Mouse (Mus musculus): Measurements from ENCODE around the gene Hhipl1. TPM values are rescaled to one million over a fixed set of nuclear protein-coding genes. Genes with fewer than 3 reads are reported as not detected.

Gene Hhipl1
- total RNA-seq, 2 experiments from 2014 or later: 5.0 to 5.1 TPM

DNA sequence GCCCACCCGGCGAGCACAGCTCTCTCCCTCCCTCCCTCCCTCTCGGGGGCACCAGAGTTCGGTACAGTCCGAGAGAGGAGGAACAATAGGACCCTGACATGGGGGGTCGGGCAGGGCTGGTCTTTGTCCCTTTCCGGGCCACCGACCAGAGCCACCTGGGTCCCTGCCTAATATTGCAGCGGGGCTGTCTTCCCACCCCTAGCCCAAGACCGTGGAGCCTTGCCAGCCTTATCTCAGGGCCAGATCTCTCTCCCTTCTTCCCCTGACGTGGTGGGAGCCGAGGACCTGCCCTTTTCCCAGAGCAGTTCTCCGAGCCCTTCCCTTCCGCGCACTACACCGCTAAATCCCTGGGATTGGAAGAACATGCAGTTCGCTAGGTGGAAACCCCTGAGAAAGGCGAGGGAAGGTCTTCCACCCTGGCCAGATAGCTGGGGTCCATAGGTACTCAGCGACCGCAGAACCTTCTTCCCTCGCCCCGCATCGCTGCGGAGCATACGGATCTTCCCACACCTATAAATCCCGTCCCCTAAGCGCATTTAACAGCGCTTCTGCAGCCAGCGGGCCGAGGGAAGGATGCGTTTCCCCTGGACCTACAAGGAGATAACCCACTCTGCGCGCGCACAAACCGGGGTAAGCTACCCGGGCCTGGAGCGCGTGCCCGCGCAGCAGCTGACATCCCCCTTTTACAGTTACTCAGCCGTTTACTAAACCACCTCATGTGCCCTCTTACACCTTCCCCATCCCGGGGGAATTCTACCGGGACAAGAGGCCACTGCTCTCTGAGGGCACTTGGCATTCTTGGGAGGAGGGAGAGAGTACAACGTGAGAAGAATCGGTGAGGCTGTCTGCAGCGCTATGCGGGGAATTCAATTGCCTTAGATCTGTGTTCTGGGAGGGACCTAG, 29.9 kb upstream of the Hhipl1 start:
- DNase-seq (ENCODE audit: extremely low spot score in 1 of 2, low spot score in 1 of 2): peak; percentile 42 to 53

DNA sequence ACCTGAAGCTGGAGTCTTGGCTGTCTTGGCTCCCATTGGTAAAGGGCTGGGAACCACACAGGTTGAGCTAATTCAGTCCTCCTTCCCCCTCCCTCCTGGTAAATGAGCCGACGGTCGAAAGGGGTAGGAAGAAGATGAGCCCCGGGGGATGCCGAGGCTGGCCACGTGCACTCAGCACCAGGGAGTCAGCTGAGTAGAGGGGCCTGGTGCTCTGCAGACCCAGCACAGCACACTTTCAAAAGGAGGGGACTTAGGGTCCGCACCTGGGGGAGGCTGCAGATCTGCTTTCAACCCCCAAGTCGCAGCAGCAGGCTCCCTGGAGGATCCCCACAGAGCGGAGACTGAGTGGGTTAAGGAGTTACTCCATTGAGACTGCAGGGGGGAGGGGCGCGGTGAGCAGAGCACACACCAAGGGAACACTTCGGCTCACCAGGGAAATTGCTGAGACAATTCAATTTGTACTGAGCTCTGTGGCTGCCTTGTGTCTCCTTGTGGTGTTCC, 28.7 kb upstream of the Hhipl1 start:
- no peak for DNase-seq (ENCODE audit: extremely low spot score in 1 of 2, low spot score in 1 of 2)

DNA sequence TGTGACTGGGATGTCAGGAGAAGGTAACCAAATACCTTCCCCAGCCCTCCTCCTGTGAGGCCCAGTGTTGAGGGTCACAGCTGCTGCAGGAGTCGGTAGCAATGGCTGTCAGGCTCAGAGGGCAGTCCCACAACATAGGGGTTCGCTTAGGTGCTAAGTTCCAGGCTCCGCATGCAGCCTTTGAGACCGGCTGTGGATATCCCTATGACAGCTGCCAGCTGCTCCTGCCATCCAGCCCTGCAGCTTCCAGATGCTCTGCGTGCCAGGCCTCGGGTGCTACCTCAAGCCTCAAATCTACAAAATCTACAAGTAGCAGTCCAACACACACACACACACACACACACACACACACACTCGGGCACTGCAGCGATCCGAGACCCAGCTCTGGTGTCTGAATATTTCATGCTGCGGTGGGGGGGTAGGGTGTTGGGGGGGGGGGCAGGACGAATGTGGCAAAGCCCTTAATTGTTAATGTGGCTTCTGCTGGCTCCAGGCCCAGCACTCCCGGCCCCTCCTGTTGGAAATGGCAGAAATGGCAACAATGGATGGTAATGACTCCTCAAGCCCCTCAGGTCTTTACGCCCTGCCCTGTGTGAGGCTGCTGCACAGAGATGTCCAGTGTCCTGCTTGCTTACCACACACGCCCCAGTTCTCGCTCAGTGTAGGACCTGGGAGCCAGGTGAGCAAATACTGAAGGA, 27.7 kb upstream of the Hhipl1 start:
- no peak for DNase-seq (ENCODE audit: extremely low spot score in 1 of 2, low spot score in 1 of 2)

DNA sequence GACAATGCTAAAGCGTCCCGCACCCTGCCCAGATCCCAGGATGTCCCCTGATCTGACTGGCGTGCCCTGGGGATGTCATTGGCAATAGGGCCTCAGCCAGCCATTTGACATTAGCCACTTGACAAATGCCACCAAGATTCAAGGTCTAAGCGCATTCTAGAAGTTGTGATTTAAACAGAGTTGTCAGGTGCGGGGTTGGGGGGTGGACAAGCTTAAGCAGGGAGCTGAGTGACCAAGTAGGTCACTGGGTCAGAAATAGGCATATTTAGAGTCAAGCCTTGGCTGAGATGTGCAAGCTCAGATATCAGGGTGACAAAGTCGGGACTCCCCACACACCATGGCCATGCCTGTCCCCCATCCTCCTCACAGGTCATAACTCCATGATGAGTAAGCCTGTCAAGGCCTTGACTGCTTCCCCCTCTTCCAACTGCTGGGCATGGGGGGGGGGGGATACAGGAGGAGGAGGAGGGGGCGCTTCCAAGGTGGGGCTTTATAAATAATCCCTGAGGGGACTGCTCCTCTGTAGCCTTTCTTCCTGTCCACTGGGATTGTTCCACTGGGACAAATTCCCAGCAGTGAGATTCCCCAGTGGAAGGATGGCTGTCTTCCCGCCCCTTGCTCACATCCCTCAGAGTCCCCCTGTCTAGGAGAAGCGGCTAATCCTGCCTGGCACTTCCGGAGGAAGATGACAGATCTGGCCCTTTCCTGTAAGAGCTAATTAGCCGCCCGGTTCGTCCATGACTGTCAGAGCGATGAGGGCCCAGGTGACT, 21.4 kb upstream of the Hhipl1 start:
- DNase-seq (ENCODE audit: extremely low spot score in 1 of 2, low spot score in 1 of 2): no peak

DNA sequence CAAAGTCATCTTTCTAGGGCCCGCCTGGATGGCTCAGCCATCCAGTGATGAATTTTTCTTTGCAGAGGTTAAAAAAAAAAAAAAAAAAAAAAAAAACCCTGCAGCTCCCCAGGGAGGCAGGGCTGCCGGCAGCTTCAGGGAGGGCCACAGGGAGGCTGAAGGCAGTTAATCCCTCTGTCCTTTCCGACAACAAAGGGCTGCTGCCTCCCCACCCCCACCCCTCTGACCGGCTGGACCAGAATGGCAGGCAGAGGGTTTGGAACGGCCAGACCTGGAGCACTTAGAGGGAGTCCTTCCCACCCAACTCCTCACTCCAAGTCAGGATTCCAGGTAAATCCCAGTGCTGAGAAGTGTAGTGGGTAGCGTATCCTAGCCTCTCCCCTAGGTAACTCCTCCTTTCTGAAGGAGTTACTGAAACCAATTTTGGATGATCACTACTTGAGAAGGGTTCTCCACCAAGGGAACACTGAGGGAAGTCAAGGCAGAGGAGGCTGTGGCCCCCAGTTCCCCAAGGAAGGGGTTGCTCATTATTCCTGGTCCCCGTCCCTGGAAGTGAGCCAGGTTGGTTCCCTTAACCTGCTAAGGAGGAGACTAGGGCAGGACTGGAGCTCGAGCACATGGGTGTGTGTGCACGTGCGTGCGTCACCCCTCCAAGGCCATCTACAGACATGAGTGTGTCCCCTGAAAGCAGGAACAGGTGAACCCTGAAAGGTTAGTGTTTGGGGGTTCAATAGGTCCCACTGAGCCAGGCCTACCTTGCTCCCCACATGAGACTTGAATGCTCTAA, 20.7 kb upstream of the Hhipl1 start:
- DNase-seq (ENCODE audit: extremely low spot score in 1 of 2, low spot score in 1 of 2): no peak

DNA sequence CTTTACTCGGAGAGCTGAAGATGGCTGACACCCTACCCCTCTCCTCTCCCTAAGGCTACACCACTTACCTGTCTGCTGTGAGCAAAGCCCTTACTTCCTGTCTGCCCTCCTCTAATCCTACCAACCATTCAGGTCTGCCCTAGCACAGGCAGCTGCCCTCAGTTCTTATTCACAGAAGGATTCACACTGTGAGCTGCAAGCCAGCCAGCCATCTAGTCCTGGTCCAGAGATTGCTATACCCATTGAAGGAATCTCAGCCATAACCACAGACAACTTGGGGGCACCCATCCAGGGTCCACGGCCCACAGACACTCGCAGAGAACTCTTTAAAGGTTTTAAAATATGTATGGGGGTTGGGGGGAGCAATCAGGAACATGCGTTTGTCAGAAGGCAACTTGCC, 19.7 kb upstream of the Hhipl1 start:
- DNase-seq (ENCODE audit: extremely low spot score in 1 of 2, low spot score in 1 of 2): no peak

DNA sequence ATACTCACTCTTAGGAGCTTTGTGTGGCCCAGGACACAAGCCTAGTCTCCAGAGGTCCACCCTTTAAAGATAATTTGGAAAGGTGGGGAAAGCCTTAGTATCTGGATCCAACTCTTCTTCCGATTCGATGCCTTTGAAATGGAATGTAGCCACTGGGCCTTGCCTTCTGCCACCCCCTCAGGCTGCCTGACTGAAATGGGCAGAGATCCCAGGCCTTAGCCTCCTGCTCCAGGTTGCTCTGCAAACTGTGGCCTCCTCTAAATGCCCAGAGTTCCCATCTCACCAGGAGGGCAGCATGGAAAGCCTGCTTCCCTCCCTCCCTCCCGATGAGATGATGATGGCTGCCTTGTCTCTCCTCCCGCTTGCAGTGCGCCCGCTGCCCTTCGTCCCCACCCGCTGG, 19.1 kb upstream of the Hhipl1 start:
- DNase-seq (ENCODE audit: extremely low spot score in 1 of 2, low spot score in 1 of 2): no peak

DNA sequence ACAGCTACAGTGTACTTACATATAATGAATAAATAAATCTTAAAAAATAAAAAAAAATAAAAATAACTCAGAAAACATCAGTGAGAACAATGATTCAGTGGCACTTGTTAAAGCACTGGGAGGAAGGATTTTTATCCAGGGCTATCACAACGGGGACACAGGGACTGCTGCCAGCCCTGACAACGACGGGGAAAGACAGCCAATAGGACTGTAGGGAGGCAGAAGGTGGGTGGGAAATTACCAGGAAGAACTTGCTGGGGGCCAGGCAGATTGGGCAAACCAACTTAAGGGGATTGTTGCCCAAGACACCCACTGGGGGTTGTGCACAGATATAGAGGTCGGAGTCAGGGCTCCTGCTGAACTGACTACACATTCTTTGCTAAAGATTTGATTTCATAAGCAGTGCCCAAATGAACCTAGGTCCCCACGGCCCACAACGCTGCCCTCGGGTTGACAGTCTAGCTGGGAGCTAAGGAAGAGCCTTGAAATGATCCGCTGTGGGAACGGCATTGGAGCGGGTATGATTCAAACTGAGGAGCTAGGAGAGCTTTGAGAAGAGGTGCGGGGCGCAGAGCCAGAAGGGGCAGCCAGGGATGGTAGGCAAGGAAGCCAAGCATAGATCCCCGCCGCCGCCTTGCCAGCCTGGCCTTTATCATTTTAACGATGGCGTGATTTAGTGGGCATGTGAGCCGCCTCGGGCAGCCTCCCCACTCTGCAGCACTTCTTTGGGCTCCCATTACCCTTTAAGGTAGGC, 17.8 kb upstream of the Hhipl1 start:
- no peak for DNase-seq (ENCODE audit: extremely low spot score in 1 of 2, low spot score in 1 of 2)

DNA sequence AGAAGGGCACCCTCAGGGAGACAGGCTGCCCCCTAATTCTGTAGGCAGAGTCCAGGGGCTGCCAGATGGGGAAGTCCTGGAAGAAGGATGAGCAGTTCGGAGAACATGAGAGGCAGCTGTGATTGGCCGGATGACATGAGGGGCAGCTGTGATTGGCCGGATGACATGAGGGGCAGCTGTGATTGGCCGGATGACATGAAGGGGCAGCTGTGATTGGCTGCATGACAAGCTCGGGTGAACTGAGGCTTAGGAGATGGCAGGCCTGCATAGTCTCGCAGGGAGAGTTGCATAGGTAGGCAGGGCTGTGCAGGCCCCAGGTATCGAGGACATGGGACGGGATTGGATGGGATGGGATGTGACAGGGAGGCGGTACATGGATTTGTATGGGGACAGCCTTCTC, 13.7 kb upstream of the Hhipl1 start:
- no peak for DNase-seq (ENCODE audit: extremely low spot score in 1 of 2, low spot score in 1 of 2)

DNA sequence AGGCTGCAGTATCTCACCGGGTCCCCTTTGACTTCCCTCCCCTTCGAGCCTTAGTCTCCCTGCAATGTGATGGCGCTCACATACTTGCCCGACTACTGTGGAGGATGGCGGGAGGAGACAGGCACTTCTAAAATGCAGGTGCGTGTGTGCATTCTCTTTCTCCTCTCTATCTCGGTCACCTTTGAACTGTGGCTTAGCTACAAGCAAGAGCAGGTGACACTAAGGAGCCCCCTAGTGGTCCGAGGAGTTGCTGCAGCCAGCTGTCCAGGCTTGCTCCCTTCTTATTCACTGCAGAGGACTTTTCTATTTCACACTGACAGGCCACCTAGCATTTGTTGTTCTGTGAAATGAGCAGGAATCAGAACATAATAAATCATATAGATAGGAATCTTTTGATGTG, 13.1 kb upstream of the Hhipl1 start:
- DNase-seq (ENCODE audit: extremely low spot score in 1 of 2, low spot score in 1 of 2): peak; percentile 42 to 75

DNA sequence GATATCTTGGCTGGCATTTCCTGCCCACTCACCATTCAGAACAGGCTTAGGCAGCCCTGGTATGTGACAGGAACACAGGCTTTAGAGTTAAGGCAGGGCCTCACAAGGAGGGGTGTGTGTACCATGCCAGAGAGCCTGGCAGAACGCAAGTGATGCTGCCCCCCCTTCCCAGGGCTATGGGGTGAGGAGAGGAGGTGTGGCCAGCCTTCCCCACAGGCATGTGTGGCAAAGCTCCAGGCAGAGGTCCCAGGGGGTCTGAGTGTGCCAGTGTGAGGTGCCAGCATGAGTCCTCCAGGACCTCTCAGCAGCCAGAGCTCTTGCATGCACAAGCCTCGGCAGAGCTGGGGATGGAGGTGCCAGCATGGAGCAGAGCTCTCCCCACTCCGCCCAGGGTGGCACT, 11.4 kb upstream of the Hhipl1 start:
- no peak for DNase-seq (ENCODE audit: extremely low spot score in 1 of 2, low spot score in 1 of 2)

DNA sequence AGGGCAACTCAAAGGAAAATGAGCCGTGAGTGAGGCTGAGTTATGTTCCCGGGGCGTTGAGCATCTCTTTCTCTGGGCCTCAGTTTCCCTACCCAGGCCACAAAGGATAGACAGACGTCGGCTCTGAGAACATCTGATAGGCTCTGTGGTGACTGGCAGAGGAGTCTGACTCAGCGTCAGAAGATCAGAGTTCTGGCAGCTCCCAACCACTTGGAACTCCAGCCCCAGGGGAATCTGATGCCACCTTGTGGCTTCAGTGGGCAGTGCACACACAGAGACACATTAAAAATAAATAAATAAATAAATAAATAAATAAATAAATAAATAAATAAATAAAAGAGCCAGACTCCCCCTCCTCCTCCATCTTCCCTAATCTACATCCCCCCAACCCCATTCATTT, 9.0 kb upstream of the Hhipl1 start:
- DNase-seq (ENCODE audit: extremely low spot score in 1 of 2, low spot score in 1 of 2): no peak

DNA sequence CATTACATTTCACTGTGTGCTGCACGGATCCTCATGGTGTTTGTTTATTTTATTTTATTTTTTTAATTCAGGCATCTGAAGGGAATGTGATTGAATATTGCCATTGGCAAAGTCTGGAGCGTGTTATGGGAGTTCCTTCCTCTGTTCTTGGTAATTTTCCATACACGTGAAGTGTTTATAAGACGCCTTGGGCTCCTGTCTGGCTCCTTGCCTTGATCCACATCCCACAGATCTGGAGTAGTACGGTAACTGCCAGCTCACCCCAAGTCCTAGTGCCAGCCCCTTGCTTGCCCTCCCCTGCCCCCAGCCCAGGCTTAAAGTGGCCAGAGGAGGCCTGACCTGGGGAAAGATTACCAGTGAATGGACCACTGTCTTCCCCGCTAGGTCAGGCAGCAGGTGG, 5.1 kb upstream of the Hhipl1 start:
- no peak for DNase-seq (ENCODE audit: extremely low spot score in 1 of 2, low spot score in 1 of 2)

DNA sequence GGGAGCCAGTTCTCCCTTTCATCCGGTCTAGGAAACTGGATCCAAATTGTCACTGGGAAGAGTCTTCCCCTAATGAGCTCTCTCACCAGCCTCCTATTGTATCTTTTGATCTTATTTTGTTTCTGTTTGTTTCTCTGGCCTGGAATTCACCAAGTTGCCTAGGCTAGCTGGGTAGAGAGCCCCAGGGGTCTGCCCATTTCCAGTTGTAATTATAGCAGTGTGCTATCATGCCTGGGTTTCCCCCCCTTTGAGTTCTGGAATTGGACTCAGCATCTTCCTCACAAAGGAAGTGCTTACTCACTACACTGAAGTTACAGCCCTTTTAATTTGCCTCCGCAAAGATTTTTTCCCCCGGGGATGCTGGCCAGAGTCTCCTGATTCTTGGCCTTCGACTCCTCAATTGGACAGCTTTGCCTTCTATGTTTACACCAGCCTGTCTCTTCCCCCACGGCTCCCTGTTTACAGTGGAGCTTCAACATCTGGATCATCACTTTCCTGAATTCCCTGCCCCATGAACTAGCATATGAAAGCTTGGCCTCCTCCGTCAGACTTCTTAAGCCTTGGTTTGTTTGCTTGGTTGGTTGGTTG, 2.2 kb upstream of the Hhipl1 start:
- DNase-seq (ENCODE audit: extremely low spot score in 1 of 2, low spot score in 1 of 2): no peak

DNA sequence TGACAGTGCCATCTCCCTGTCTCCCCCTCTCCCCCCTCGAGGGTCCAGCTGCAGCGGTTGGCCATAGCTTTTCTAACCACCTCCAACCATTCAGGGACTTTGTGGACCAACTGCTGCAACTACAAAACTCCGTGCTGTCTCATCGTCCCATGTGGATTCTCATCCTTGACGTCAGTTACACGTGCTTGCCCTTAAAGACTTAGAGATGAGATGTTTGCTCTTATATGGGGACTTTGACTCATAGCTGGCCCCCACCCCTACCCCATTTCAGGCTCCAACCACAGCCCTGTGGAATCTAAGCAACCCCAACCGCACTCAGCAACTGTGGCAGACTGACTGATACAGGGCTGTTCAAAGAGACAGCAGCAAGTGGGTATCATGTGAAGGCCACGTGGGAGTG, 898 bp upstream of the Hhipl1 start:
- no peak for DNase-seq (ENCODE audit: extremely low spot score in 1 of 2, low spot score in 1 of 2)

DNA sequence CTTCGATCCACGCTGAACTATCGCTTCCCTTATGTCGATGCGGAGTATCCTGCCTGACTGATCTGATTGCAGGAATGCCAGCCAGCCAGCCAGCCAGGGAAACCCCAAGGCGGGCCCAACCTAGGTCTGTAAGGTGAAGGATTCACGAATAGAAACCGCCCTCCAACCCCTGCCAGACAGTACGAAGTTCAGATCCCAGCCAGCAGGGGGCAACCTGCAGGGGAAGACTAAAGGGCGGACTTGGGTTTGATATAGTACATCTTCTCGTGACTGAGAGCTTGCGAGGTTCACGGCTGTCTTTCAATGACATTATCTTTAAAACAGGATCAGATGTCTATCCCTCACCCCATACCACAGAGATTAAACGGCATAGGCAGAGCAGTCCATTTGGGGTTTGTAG, 1.5 kb downstream of the Hhipl1 start:
- DNase-seq (ENCODE audit: extremely low spot score in 1 of 2, low spot score in 1 of 2): peak; percentile 32 to 76

DNA sequence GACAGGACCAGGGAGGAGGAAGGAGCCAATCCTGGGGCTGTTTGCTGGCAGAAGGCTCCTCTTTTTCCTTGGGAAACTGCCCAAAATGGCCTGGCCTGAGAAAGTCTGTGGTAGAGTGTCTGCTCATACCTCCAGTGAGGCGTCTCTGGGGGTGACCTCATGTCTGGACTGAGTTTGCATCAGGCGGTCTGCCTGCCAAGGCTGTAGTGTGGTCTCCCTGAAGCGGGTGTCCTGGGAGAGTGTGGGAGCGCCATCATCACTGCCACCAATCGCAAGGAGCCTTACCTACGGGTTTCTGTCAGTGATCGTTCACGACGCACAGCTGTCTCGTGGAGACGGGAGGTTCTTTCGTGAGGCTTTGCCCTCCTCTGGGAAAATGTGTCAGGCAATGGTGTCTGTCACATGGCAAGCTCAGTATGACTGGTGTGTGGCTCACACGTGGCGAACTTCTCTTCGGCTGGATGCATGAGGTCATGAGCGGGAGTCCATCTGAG, 2.3 kb downstream of the Hhipl1 start:
- no peak for DNase-seq (ENCODE audit: extremely low spot score in 1 of 2, low spot score in 1 of 2)

DNA sequence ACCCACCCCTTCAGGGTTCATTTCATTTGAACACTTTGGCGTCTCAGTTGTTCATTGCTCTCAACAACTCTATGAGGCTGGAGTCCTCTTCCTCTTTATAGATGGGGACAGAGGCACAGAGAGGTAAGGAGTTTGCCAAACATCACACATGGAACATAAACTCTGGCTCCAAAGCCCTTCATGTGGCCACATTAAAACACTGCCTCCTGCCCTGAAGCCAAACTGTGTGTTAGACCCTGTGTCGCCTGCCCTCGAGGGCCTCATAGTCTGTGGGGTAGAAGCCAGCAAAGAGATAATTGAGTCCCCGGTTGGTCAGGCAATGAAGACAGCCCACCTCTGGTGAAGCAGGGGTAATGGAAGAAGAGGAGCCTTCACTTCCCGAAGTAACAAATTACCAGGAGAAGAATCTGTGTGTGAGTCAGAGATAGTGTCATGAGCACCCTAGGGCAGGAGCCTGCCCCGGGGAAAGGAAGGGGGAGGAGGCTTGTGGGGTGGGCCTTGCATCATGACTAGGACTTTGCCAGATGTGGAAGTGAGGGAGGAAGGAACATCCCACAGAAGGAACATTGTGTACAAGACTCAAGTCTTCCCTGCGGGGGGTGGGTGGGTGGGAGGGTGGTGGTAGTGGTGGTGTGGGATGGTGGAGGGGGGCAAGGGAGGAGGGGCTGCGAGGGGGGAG, 3.2 kb downstream of the Hhipl1 start:
- DNase-seq (ENCODE audit: extremely low spot score in 1 of 2, low spot score in 1 of 2): no peak
